Mouse (Mus musculus) kidney, embryonic 14.5 days (tissue): ENCODE results near the gene Ggt6. TPM values are rescaled to one million over a fixed set of nuclear protein-coding genes. Genes with fewer than 3 reads are reported as not detected.

Experiments
- ATAC-seq: fragments of 200-750 bp; cut with Nextera tagmentation; 2 replicates; pipeline ENCODE4 v1.8.0; 2017; ENCODE audit warnings: moderate number of reproducible peaks, mild to moderate bottlenecking, moderate TSS enrichment, moderate library complexity; ENCODE audit not compliant: low FRiP score, low TSS enrichment
- H3K27ac ChIP-seq: fragments of 300-500 bp; sonication (generic); 2 replicates; pipeline ENCODE4 v1.5.1; 2014; ENCODE audit warnings: low read depth, mild to moderate bottlenecking, low read length, moderate library complexity, mixed read lengths
- H3K27me3 ChIP-seq: fragments of 300-500 bp; sonication (generic); 2 replicates; pipeline ENCODE4 v1.6.1; 2014; ENCODE audit warnings: mild to moderate bottlenecking, low read length; ENCODE audit not compliant: control insufficient read depth, insufficient read depth
- H3K36me3 ChIP-seq: fragments of 300-500 bp; sonication (generic); 2 replicates; pipeline ENCODE4 v1.6.1; 2014; ENCODE audit warnings: low read length, mixed read lengths; ENCODE audit not compliant: control insufficient read depth, insufficient read depth
- H3K4me1 ChIP-seq: fragments of 300-500 bp; sonication (generic); 2 replicates; pipeline ENCODE4 v1.6.1; 2014; ENCODE audit warnings: low read length, mixed read lengths; ENCODE audit not compliant: control insufficient read depth, insufficient read depth
- H3K4me2 ChIP-seq: fragments of 300-500 bp; sonication (generic); replicated peaks from 2 replicates; pipeline ENCODE4 v1.6.1; 2014; ENCODE audit warnings: low read depth, mild to moderate bottlenecking, low read length
- H3K4me3 ChIP-seq: fragments of 300-500 bp; sonication (generic); 2 replicates; pipeline ENCODE4 v1.5.1; 2014; ENCODE audit warnings: mild to moderate bottlenecking, low read length
- H3K9ac ChIP-seq: fragments of 300-500 bp; sonication (generic); 2 replicates; pipeline ENCODE4 v1.6.1; 2014; ENCODE audit warnings: low read depth, mild to moderate bottlenecking, low read length, moderate library complexity
- H3K9me3 ChIP-seq: fragments of 300-500 bp; sonication (generic); 2 replicates; pipeline ENCODE4 v1.6.1; 2016; ENCODE audit warnings: low read length; ENCODE audit not compliant: control insufficient read depth
- WGBS: fragments of 180-500 bp; shearing (Covaris S2); extraction: QIAGEN DNeasy Blood & Tissue Kit; methylation state at CpG from one replicate; pipeline ENCODE4 v1.1.7; 2014; 5-methylcytosine and 5-hydroxymethylcytosine counted together
- microRNA-seq: library from miRNA; unstranded; fragments of <30 nt; microRNA quantifications from one replicate; pipeline ENCODE4, GENCODE M21; 2016
- polyA plus RNA-seq: library from polyadenylated mRNA; unstranded; fragments of >200 nt; fragmentation: Nextera tagmentation; extraction: Ambion mirVana; gene quantifications from 2 replicates; pipeline ENCODE4 v1.2.1, GENCODE M21; 2014

Gene Ggt6
- polyA plus RNA-seq, 1 experiment from 2014 or later = 0.76 TPM

GRCm38 (mm10) chr11:72484549-72484948 is 49.2 kb downstream of the Ggt6 start:
- no peak for ATAC-seq
- H3K27ac ChIP-seq = no peak overlapping the region

GRCm38 (mm10) chr11:72485157-72485556 is 49.8 kb downstream of the Ggt6 start:
- 60% methylated on average over 5 of the region's 5 CpGs for WGBS
- no peak overlapping the region for H3K27ac ChIP-seq

More at GRCm38 (mm10) chr11:72484549-72484948, 49.2 kb downstream of the Ggt6 start:
- H3K27me3 ChIP-seq = peaks cover 22% of the 10 kb centered on the region
- H3K4me1 ChIP-seq = peaks cover 12% of the 10 kb centered on the region
- H3K4me3 ChIP-seq = no peak overlapping the region
- H3K4me2 ChIP-seq = no peak overlapping the region
- no peak overlapping the region for H3K9ac ChIP-seq
- no peaks in the 10 kb centered on the region for H3K9me3 ChIP-seq
- WGBS = 49% methylated on average over 6 of the region's 6 CpGs
- no peaks in the 10 kb centered on the region for H3K36me3 ChIP-seq

GRCm38 (mm10) chr11:72485960-72486359 is 50.6 kb downstream of the Ggt6 start:
- Histone ChIP-seq H3K4me3 (no peak overlapping the region), H3K9ac (no peak overlapping the region), H3K4me2 (no peak overlapping the region), H3K36me3 (no peaks in the 10 kb centered on the region), H3K4me1 (peaks cover 12% of the 10 kb centered on the region), H3K9me3 (no peaks in the 10 kb centered on the region), H3K27me3 (peaks cover 23% of the 10 kb centered on the region), H3K27ac (no peak overlapping the region)
- ATAC-seq = no peak
- 66% methylated on average over 11 of the region's 11 CpGs for WGBS

More at GRCm38 (mm10) chr11:72485157-72485556, 49.8 kb downstream of the Ggt6 start:
- no peak overlapping the region for H3K4me2 ChIP-seq
- H3K9me3 ChIP-seq = no peaks in the 10 kb centered on the region
- H3K27me3 ChIP-seq = peaks cover 23% of the 10 kb centered on the region
- H3K9ac ChIP-seq = no peak overlapping the region
- H3K36me3 ChIP-seq = no peaks in the 10 kb centered on the region
- no peak for ATAC-seq
- H3K4me3 ChIP-seq = no peak overlapping the region
- H3K4me1 ChIP-seq = peaks cover 12% of the 10 kb centered on the region

- Histone ChIP-seq H3K9ac (no peak overlapping the region), H3K27me3 (peaks cover 23% of the 10 kb centered on the region), H3K4me2 (no peak overlapping the region), H3K4me3 (no peak overlapping the region), H3K27ac (no peak overlapping the region), H3K36me3 (no peaks in the 10 kb centered on the region), H3K9me3 (no peaks in the 10 kb centered on the region), H3K4me1 (peaks cover 12% of the 10 kb centered on the region)
- ATAC-seq = no peak
- 55% methylated on average over 5 of the region's 5 CpGs for WGBS
Observed at GRCm38 (mm10) chr11:72487171-72487570, 51.8 kb downstream of the Ggt6 start.

GRCm38 (mm10) chr11:72487739-72488138 is 52.4 kb downstream of the Ggt6 start:
- Histone ChIP-seq H3K27ac (no peak overlapping the region), H3K27me3 (peaks cover 23% of the 10 kb centered on the region), H3K36me3 (no peaks in the 10 kb centered on the region), H3K9me3 (no peaks in the 10 kb centered on the region), H3K4me2 (no peak overlapping the region), H3K9ac (no peak overlapping the region), H3K4me1 (peaks cover 12% of the 10 kb centered on the region), H3K4me3 (no peak overlapping the region; the same call in 1 of the 2 replicates)
- 95% methylated on average over 2 of the region's 2 CpGs for WGBS
- no peak for ATAC-seq

Small RNAs within 50 kb of the gene (microRNA-seq; reads per million reads assigned to microRNA genes)
- gene Mir6338 = not detected

Other genes starting within 250 kb of the Ggt6 start
- not detected in 2 replicates for gene Gm43951, start 228.7 kb upstream of the Ggt6 start, polyA plus RNA-seq
- gene 4933427D14Rik, start 228.1 kb upstream of the Ggt6 start, polyA plus RNA-seq = 9.5 and 18.1 TPM in 2 replicates
- gene Txndc17, start 228.0 kb upstream of the Ggt6 start, polyA plus RNA-seq = 207 and 237 TPM in 2 replicates
- gene Med31, start 219.9 kb upstream of the Ggt6 start, polyA plus RNA-seq = 45.6 and 62.1 TPM in 2 replicates
- gene Slc13a5, start 168.3 kb upstream of the Ggt6 start, polyA plus RNA-seq = 0.15 and 0.26 TPM in 2 replicates
- 4.2 and 4.8 TPM in 2 replicates for gene Xaf1, start 133.9 kb upstream of the Ggt6 start, polyA plus RNA-seq
- gene Fbxo39, start 121.1 kb upstream of the Ggt6 start, polyA plus RNA-seq = not detected in 2 replicates
- gene Tekt1, start 73.1 kb upstream of the Ggt6 start, polyA plus RNA-seq = 5.8 and 8.3 TPM in 2 replicates
- gene Smtnl2, start 23.8 kb upstream of the Ggt6 start, polyA plus RNA-seq = 30.0 and 56.1 TPM in 2 replicates
- gene Mybbp1a, start 5.8 kb downstream of the Ggt6 start, polyA plus RNA-seq = 129 and 173 TPM in 2 replicates
- 2.0 and 2.4 TPM in 2 replicates for gene Spns2, start 54.4 kb downstream of the Ggt6 start, polyA plus RNA-seq
- gene Spns3, start 115.0 kb downstream of the Ggt6 start, polyA plus RNA-seq = 0.20 and 0.29 TPM in 2 replicates
- 68.1 and 82.1 TPM in 2 replicates for gene Ube2g1, start 171.8 kb downstream of the Ggt6 start, polyA plus RNA-seq